Mouse (Mus musculus): Measurements from ENCODE around the gene Mycn.

GRCm38 (mm10) chr12:12905117-12905516 is 36.6 kb downstream of the Mycn start:
- no peak for TF ChIP-seq CTCF (conservative IDR thresholded peaks at IDR 0.05; ENCODE audit: insufficient read depth, insufficient read length, low read depth, low read length)
- TF ChIP-seq POLR2A (IDR thresholded peaks at IDR 0.05; ENCODE audit: low read depth, low read length) = no peak
